Mouse (Mus musculus) kidney, postnatal 25 days (tissue): ENCODE measurements around the gene H2al2a.
"Not testable (repeated sequence)": the region's sequence is repeated elsewhere in the genome, so short reads cannot be mapped to it uniquely, and the experiment has no call there.

Experiments
- DNase-seq, 2 experiments: peaks; one replicate each; pipeline ENCODE4 v3.0.0; 2021; ENCODE audit warnings: mixed read lengths in 2 of 2

H2al2a gene

GRCm38 (mm10) chr2:17973246-17973645 is 23.5 kb downstream of the H2al2a start:
- no peak for DNase-seq

GRCm38 (mm10) chr2:17972843-17973242 is 23.9 kb downstream of the H2al2a start:
- no peak for DNase-seq

GRCm38 (mm10) chr2:17971407-17971806 is 25.4 kb downstream of the H2al2a start:
- DNase-seq = no peak

- DNase-seq = no peak
Observed at GRCm38 (mm10) chr2:17970662-17971061, 26.1 kb downstream of the H2al2a start.

GRCm38 (mm10) chr2:17970187-17970586 is 26.6 kb downstream of the H2al2a start:
- no peak for DNase-seq

- DNase-seq = no peak
Observed at GRCm38 (mm10) chr2:17968571-17968970, 28.2 kb downstream of the H2al2a start.

GRCm38 (mm10) chr2:17968037-17968436 is 28.7 kb downstream of the H2al2a start:
- not testable (repeated sequence) for DNase-seq

- no peak for DNase-seq
Observed at GRCm38 (mm10) chr2:17959501-17959900, 37.3 kb downstream of the H2al2a start.

- no peak for DNase-seq
Observed at GRCm38 (mm10) chr2:17946875-17947274, 49.9 kb downstream of the H2al2a start.
